Mouse (Mus musculus) MEL (cell line): ENCODE results near the gene Prepl.

Source experiments
- POLR2A ChIP-seq, 2 experiments: IDR thresholded peaks; 2 replicates each; pipeline ENCODE4 v1.6.1; 2011 to 2012; ENCODE audit warnings: low read length in 2 of 2, mild to moderate bottlenecking in 2 of 2, control low read depth in 1 of 2, improper control_type of control experiment in 1 of 2, low read depth in 1 of 2, moderate library complexity in 1 of 2; ENCODE audit not compliant: control insufficient read depth in 1 of 2, insufficient read depth in 1 of 2, poor library complexity in 1 of 2
- USF1 ChIP-seq: IDR thresholded peaks from 2 replicates; pipeline ENCODE4 v1.6.1; 2014; ENCODE audit warnings: low read depth, mild to moderate bottlenecking, inconsistent platforms, low read length, improper control_type of control experiment, moderate library complexity

DNA sequence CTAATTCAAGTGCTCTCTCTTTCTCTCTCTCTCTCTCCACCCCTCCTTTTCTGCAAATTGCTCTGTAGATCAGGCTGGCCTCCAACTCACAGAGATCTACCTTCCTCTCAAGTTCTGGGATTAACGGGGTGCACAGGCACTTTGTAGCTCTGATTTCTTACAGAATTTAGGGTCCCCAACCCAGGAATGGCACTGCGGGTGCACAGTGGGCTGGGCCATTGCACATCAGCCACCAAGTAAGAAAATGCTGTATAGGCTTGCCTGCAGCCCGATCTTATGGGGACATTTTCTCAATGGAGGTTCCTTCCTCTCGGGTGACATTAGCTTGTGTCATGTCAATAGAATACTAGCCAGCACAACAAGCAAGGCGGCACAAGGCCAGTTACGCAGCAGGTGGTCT, 30.9 kb downstream of the Prepl start:
- no peak for TF ChIP-seq POLR2A (IDR thresholded peaks at IDR 0.05; ENCODE audit: control insufficient read depth in 1 of 2, insufficient read depth in 1 of 2, low read depth in 1 of 2, low read length in 2 of 2, poor library complexity in 1 of 2)
- no peak for TF ChIP-seq USF1
